Mouse (Mus musculus) c-Kit-positive CD71-negative TER-119-negative erythroid progenitor cells, embryonic 14.5 days (primary cell): ENCODE measurements around the gene Ghrl.
"Not testable (repeated sequence)": the region's sequence is repeated elsewhere in the genome, so short reads cannot be mapped to it uniquely, and the experiment has no call there.

Source experiments
- DNase-seq: peaks from one replicate; pipeline ENCODE4 v3.0.0-alpha.2; 2013; ENCODE audit warnings: low read depth

The Ghrl gene

GRCm38 (mm10) chr6:113696582-113697221 is 23.0 kb downstream of the Ghrl start, which contains the start of gene Tatdn2:
Gene Tatdn2, plus strand, starts transcription at chr6:113697050.
- peak; percentile 91 for DNase-seq

DNA sequence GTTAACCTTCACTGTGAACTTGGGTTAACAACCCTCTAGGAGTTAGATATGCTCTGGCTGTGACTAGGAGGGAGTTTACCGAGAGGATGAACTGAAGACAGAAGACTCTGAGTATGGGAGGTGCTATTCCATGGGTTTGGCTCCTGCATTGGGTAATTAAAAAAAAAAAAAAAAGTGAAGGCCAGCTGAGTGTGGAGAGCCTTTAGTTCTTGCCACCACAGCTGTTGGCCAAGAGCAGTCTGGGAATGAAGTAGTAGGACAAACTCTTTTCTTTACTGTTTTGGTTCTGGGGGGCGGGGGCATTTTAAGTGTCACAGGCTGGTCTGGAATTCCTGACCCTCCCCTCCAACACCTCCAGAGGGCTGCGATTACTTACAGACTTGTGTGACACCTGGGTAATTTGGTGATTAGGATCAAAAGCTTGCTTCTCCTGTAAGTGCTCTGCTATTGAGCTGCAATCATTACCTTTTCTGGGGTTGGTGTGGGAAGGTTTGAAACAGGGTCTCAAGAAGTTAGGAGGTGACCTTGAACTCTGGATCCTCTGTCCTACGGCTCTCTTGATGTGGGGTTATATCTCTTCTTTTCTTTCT is 23.8 kb downstream of the Ghrl start:
- DNase-seq: no peak

DNA sequence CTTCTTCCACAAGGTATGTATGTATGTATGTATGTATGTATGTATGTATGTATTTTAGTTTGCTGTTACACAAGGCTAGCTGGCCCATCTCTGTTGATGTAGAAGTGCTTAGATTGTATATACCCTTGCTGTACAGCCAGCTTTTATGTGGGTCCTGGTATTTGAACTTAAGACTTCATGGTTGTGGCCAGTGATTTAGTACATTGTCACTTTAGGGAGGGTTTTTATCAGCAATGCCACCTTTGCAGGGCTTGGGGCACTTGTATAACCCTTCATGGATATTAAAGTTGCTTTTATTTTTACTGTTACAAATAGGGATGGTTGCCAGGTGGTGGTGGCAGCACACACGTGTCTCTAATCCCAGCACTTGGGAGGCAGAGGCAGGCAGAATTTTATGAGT is 24.5 kb downstream of the Ghrl start:
- no peak for DNase-seq

GRCm38 (mm10) chr6:113693377-113693776 is 26.3 kb downstream of the Ghrl start:
- DNase-seq: no peak

GRCm38 (mm10) chr6:113692661-113693133 is 27.0 kb downstream of the Ghrl start:
- no peak for DNase-seq

DNA sequence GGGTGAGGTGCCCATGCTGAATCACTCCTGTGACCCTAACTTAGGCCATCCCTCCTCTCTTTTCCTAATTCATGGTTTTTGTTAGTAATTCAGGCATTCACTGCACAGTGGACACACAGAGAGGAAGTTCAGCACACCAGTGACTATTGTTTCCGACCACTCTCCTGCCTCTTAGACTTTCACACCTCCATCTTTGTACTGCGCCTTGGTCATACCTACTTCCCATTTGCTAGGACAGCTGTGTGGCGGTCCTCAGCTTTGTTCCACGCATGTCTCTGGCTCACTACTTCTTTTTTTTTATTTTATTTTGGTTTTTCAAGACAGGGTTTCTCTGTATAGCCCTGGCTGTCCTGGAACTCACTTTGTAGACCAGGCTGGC is 28.6 kb downstream of the Ghrl start:
- DNase-seq: no peak

- DNase-seq: no peak
These were observed 29.1 kb downstream of the Ghrl start for GRCm38 (mm10) chr6:113690400-113691083.

DNA sequence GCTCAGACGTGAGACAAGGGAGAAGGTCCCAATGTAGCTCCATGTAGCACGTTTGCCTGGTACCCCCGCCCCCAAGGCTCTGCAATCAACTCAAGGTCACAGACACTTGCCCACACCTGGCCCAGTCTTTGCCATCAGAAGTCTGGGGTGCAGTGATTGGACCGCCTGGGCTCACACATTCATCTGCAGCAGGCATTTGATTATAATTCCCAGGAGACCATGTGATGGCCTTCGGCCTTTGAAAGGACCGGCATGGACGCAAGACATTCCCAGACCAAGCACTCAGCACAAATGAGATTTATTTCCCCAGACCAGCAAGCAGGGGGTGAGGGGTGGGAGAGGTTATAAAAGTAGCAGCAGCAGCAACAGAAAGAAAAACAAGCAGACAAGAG is 29.7 kb downstream of the Ghrl start:
- no peak for DNase-seq

DNA sequence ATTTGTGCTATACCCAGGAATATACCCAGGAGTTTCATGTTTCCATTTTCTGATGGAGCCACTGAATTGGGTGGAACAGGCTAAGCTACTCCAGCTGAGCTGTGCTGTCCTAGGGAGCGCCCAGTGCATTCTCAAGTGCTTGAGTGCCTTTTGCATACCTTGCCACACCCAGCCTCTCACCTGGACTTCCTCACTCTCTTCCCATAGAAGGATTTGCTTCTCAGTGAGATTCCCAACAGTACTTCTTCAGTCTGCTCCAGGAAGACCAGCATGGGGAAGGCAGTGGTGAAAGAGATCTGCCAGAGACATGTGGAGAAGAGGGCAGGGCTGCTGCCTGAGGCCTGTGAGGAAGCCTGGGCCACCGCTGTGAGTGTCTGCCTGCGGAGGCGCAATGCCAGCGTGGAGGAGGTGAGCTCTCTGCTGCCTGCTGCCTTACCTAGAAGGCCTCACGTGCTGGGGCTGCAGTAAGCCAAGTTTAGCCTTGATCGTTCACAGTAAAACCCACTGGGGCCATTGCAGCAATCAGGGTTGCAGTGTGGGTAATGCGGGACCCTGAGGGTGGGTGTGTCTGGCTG is 33.0 kb downstream of the Ghrl start:
- DNase-seq: no peak

DNA sequence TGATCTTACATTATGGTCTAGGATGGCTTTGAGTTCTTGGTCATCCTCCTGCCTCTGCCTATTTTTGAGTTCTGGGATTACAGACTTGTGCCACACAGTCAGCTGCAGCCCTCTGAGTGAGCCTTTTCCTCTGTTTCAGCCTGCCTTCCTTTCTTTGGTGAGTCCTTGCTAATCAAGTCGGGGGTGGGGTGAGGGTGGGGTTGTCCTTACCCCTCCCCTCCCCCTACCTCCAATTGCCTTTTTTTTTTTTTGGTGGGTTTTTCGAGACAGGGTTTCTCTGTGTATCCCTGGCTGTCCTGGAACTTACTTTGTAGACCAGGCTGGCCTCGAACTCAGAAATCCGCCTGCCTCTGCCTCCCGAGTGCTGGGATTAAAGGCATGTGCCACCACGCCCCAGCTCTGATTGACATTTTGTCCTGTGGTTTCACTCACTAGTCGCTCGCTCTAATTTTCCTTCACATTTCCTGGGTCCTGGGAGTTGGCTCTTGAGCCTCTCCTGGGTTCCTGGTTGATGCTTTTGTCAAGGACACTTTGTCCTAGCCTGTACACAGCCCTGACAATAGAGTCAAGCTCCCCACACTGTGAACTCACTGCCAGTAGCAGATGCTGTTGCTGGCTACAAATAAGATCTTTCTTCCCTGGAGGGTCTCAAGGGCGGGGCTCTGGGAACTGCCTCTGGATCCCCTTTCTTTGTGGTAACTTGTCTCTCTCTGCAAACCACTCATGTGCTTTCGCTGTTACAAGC is 36.4 kb downstream of the Ghrl start:
- no peak for DNase-seq

DNA sequence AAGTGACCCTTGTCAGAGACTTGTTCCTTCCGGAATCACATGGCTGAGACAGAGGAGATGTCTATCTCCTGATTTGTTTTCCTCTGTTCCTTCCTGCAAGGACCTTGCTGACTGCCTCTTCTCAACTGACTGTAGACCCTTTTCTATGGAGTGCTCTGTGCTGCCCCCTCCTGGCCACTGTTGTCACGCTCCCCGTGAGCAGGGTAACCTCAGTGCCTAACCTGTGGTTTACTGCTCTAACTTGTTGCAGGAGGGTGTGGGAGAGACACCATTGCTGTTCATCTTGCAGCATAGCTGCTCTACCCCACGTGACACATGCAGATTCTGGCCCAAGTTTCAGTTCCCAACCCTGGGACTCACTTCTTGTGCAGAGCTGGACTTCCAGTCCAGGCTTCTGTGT is 38.4 kb downstream of the Ghrl start:
- peak; percentile 85 for DNase-seq

GRCm38 (mm10) chr6:113679993-113680566 is 39.6 kb downstream of the Ghrl start:
- DNase-seq: no peak

- no peak for DNase-seq
These were observed 41.3 kb downstream of the Ghrl start for GRCm38 (mm10) chr6:113678246-113679012.

- DNase-seq: no peak
These were observed 42.5 kb downstream of the Ghrl start for GRCm38 (mm10) chr6:113677070-113677734.

- no peak for DNase-seq
These were observed 43.7 kb downstream of the Ghrl start for GRCm38 (mm10) chr6:113675991-113676390.

GRCm38 (mm10) chr6:113675234-113675633 is 44.4 kb downstream of the Ghrl start:
- no peak for DNase-seq

DNA sequence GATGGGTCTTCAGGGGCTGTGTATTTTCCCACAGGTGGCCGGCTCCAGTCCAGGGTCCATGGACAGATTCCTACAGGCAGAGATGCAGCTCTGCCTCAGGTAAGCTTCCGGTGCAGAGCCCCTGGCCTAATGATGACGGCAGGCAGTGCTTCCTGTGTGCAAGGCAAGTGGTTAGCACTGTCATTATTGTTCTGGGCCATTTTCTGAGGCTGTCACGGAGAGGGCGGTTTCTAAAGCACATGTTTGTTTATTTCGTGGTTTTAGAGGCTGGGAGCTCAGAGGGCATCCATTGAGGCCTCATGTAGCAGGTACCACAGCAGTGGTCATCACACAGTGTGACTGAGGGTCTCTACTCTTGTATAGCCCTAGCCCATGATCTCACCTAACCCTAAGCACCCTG is 46.7 kb downstream of the Ghrl start:
- no peak for DNase-seq

- DNase-seq: not testable (repeated sequence)
These were observed 47.7 kb downstream of the Ghrl start for GRCm38 (mm10) chr6:113672029-113672428.

GRCm38 (mm10) chr6:113669821-113670220 is 49.9 kb downstream of the Ghrl start:
- no peak for DNase-seq

- no peak for DNase-seq
These were observed 51.2 kb downstream of the Ghrl start for GRCm38 (mm10) chr6:113668287-113669154.
